Comparison of ENCODE assay signal across 21 mouse cellular contexts in genomic region chr19:5562776-5563175, GRCm38 (mm10). TPM values are rescaled to one million over a fixed set of nuclear protein-coding genes. Genes with fewer than 3 reads are reported as not detected.
"Had no signal": no experiment of that assay in that cellular context is flagged by ENCODE, and none has a peak within 500 bp of the region (broad histone marks: within the 10 kb centered on the region; RNA-seq: fewer than 3 reads in every experiment).

No protein-coding gene starts in this region.

- H3K27ac ChIP-seq: layer of hippocampus, adult 2 months; liver, embryonic 13.5 days; midbrain, embryonic 12.5 days; midbrain, embryonic 15.5 days; neural tube, embryonic 13.5 days had no signal

- ATAC-seq: midbrain, embryonic 15.5 days had no signal

- DNase-seq: layer of hippocampus, adult 9-11 months; liver, embryonic 13.5 days; lung, adult 2 months; lung, postnatal 14 days; lung, postnatal 4 days; retina, postnatal 1 day; right cerebral cortex, postnatal 25 days; thymus, adult 18-20 months; thymus, postnatal 36 days had no signal

- H3K9ac ChIP-seq: liver, embryonic 13.5 days; midbrain, embryonic 12.5 days; midbrain, embryonic 15.5 days; neural tube, embryonic 13.5 days had no signal

- H3K4me2 ChIP-seq: liver, embryonic 13.5 days; midbrain, embryonic 12.5 days; midbrain, embryonic 15.5 days; neural tube, embryonic 13.5 days had no signal

- H3K9me3 ChIP-seq: liver, embryonic 13.5 days; midbrain, embryonic 12.5 days; midbrain, embryonic 15.5 days; neural tube, embryonic 13.5 days had no signal

- H3K36me3 ChIP-seq: liver, embryonic 13.5 days; midbrain, embryonic 12.5 days; midbrain, embryonic 15.5 days; neural tube, embryonic 13.5 days had no signal

- H3K4me3 ChIP-seq: layer of hippocampus, adult 2 months; liver, embryonic 13.5 days; midbrain, embryonic 12.5 days; midbrain, embryonic 15.5 days; myocyte; neural tube, embryonic 13.5 days had no signal

RNA-seq across cellular contexts. Expression of gene Ovol1, which starts 2.3 kb away (rescaled TPM):
- total RNA-seq: layer of hippocampus, adult 2 months; layer of hippocampus, postnatal 25 days; left cerebral cortex, adult 18-20 months; left cerebral cortex, postnatal 36 days; liver, adult 2 months; megakaryocyte progenitor cell, adult 5-6 weeks; megakaryocyte-erythroid progenitor cell, adult 5-6 weeks; monocyte, adult 5-6 weeks had no signal
- polyA plus RNA-seq: myocyte; neural tube, embryonic 13.5 days had no signal
